Mouse (Mus musculus) forebrain, embryonic 10.5 days (tissue): ENCODE results near the gene Rbp1. TPM values are rescaled to one million over a fixed set of nuclear protein-coding genes. Genes with fewer than 3 reads are reported as not detected.

Experiments
- DNase-seq: peaks from one replicate; pipeline ENCODE4 v3.0.0-alpha.2; 2017; ENCODE audit warnings: low spot score; ENCODE audit errors: extremely low spot score
- H3K27ac ChIP-seq: fragments of 300-500 bp; sonication (generic); 2 replicates; pipeline ENCODE4 v1.5.1; 2016; ENCODE audit warnings: mild to moderate bottlenecking
- H3K27me3 ChIP-seq: fragments of 300-500 bp; sonication (generic); 2 replicates; pipeline ENCODE4 v1.6.1; 2016; ENCODE audit warnings: mild to moderate bottlenecking; ENCODE audit not compliant: poor library complexity, severe bottlenecking
- H3K36me3 ChIP-seq: fragments of 300-500 bp; sonication (generic); replicated peaks from 2 replicates; pipeline ENCODE4 v1.6.1; 2016; ENCODE audit warnings: mild to moderate bottlenecking, moderate library complexity
- H3K4me1 ChIP-seq: fragments of 300-500 bp; sonication (generic); 2 replicates; pipeline ENCODE4 v1.6.1; 2016
- H3K4me3 ChIP-seq: fragments of 300-500 bp; sonication (generic); 2 replicates; pipeline ENCODE4 v1.5.1; 2016; ENCODE audit warnings: mild to moderate bottlenecking, moderate library complexity
- H3K9me3 ChIP-seq: fragments of 300-500 bp; sonication (generic); 2 replicates; pipeline ENCODE4 v1.6.1; 2016; ENCODE audit warnings: mild to moderate bottlenecking, moderate library complexity
- WGBS: fragments of 180-500 bp; shearing (Covaris S2); methylation state at CpG from one replicate; pipeline ENCODE4 v1.1.7; 2016; 5-methylcytosine and 5-hydroxymethylcytosine counted together
- polyA plus RNA-seq: library from polyadenylated mRNA; unstranded; fragments of >200 nt; fragmentation: Nextera tagmentation; extraction: Ambion mirVana; gene quantifications from 2 replicates; pipeline ENCODE4 v1.2.1, GENCODE M21; 2016

Gene Rbp1
- polyA plus RNA-seq: 27.9 and 30.4 TPM in 2 replicates

GRCm38 (mm10) chr9:98422656-98423055, at the start of gene Rbp1:
TSS of gene Rbp1 (plus strand) at chr9:98422961.
- peaks cover 89% of the 10 kb centered on the region for H3K27me3 ChIP-seq
- no peaks in the 10 kb centered on the region for H3K9me3 ChIP-seq
- no peak within 1 kb of the TSS for H3K27ac ChIP-seq
- H3K4me3 ChIP-seq: no peak within 1 kb of the TSS
- peaks cover 55% of the 10 kb centered on the region for H3K4me1 ChIP-seq
- no peaks in the 10 kb centered on the region for H3K36me3 ChIP-seq
- WGBS: 85% methylated on average over 5 of the region's 5 CpGs
- DNase-seq: no peak

DNA sequence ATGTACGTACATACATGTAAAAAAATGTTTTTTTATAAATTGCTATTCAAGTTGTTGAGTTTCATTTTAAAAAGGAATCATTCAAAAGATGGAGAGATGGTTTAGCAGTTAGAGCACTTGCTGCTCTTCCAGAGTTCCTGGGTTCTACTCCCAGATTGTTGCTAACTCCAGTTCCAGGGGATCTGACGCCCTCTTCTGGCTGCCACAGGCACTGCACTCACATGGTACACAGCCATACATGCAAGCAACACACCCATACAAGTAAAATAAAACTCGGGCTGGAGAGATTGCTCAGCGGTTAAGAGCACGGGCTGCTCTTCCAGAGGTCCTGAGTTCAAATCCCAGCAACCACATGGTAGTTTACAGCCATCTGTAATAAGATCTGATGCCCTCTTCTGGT, 49.4 kb upstream of the Rbp1 start:
- Histone ChIP-seq H3K27ac (no peak overlapping the region), H3K4me3 (no peak overlapping the region), H3K36me3 (no peaks in the 10 kb centered on the region), H3K4me1 (peaks cover 22% of the 10 kb centered on the region), H3K9me3 (no peaks in the 10 kb centered on the region), H3K27me3 (no peaks in the 10 kb centered on the region)
- WGBS: 89% methylated on average over 5 of the region's 5 CpGs
- DNase-seq: no peak

- Histone ChIP-seq H3K36me3 (no peaks in the 10 kb centered on the region), H3K27me3 (no peaks in the 10 kb centered on the region), H3K4me3 (no peak overlapping the region), H3K27ac (no peak overlapping the region), H3K9me3 (no peaks in the 10 kb centered on the region), H3K4me1 (peaks cover 24% of the 10 kb centered on the region)
- WGBS: 85% methylated on average over 11 of the region's 11 CpGs
- no peak for DNase-seq
Observed at GRCm38 (mm10) chr9:98374897-98375296, 47.9 kb upstream of the Rbp1 start.

- 41% methylated on average over 5 of the region's 5 CpGs for WGBS
- H3K4me3 ChIP-seq: no peak overlapping the region
Observed at GRCm38 (mm10) chr9:98375329-98376170, 47.2 kb upstream of the Rbp1 start.

DNA sequence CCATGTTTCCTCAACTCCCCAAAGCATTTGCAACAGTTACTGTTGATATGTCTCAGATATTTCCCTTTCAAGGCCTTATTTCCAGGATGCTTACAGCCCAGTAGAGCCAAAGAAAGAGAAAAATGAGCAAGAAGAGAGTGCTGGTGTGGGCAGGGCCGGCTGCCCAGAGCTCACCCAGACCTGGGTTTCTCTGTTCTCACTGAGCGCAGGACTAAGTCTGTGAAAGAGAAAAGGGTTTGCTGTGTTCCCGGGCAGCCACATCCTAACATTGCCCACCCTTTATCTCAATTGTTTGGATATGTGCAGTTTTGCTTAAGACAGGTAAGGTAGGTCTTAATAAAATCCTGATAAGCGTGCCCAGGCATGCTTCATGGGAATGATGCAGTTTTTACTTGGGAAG, 43.0 kb upstream of the Rbp1 start:
- no peak for DNase-seq
- H3K4me1 ChIP-seq: peaks cover 21% of the 10 kb centered on the region

More at GRCm38 (mm10) chr9:98375329-98376170, 47.2 kb upstream of the Rbp1 start:
- Histone ChIP-seq H3K4me1 (peaks cover 21% of the 10 kb centered on the region), H3K36me3 (no peaks in the 10 kb centered on the region), H3K9me3 (no peaks in the 10 kb centered on the region), H3K27ac (no peak overlapping the region; the same call in 1 of the 2 replicates), H3K27me3 (no peaks in the 10 kb centered on the region)
- no peak for DNase-seq

DNA sequence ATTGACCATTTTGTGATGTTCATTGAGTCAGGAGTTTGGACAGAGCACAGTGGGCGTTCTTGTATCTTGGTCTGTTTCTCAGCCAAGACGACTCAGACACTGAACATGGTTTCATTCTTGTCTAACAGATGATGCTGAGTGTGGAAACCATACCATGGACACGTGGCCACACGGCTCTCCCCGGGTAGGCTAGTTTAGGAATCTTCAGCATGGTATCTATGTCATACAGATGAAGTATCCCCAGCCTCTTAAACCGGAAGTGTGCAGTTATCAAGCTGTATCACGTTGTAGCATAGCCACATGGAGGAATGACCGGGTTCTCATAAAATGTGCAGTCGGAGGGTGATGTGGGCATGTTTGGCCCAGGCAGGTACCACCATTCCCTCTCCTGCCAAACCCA, 42.2 kb upstream of the Rbp1 start:
- no peak for DNase-seq
- Histone ChIP-seq H3K27ac (no peak overlapping the region), H3K4me1 (peaks cover 15% of the 10 kb centered on the region), H3K4me3 (no peak overlapping the region), H3K36me3 (no peaks in the 10 kb centered on the region), H3K9me3 (no peaks in the 10 kb centered on the region), H3K27me3 (no peaks in the 10 kb centered on the region)
- WGBS: 93% methylated on average over 9 of the region's 9 CpGs

More for the DNA sequence above, 43.0 kb upstream of the Rbp1 start:
- Histone ChIP-seq H3K27me3 (no peaks in the 10 kb centered on the region), H3K9me3 (no peaks in the 10 kb centered on the region), H3K36me3 (no peaks in the 10 kb centered on the region), H3K4me3 (no peak overlapping the region), H3K27ac (no peak overlapping the region)
- WGBS: 69% methylated on average over 4 of the region's 4 CpGs

GRCm38 (mm10) chr9:98387741-98388632, 34.8 kb upstream of the Rbp1 start:
- Histone ChIP-seq H3K4me3 (no peak overlapping the region), H3K36me3 (no peaks in the 10 kb centered on the region), H3K4me1 (no peaks in the 10 kb centered on the region), H3K27ac (no peak overlapping the region), H3K9me3 (no peaks in the 10 kb centered on the region), H3K27me3 (no peaks in the 10 kb centered on the region)
- WGBS: 83% methylated on average over 10 of the region's 10 CpGs
- DNase-seq: no peak

DNA sequence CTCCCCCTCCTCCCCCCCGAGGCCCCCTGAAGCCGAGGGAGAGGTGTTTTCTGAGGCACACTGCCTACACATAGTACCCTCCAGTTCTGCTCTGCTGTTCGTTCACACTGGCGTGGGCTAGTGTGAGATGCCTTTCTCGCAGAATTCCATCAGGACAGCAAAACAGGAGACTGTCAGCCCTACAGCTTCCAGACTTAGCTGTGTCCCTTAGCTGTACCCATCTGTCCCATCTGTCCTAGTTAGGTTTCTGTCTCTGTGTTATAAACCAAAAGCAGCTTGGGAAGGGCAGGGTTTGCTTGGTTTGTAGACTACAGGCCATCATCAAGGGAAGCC, 34.2 kb upstream of the Rbp1 start:
- H3K27ac ChIP-seq: no peak overlapping the region
- no peak for DNase-seq
- no peak overlapping the region for H3K4me3 ChIP-seq
- H3K4me1 ChIP-seq: 0 out of 2 replicates have a peak, but pooled peaks cover 2% of the 10 kb centered on the region
- H3K27me3 ChIP-seq: no peaks in the 10 kb centered on the region
- H3K9me3 ChIP-seq: no peaks in the 10 kb centered on the region
- H3K36me3 ChIP-seq: no peaks in the 10 kb centered on the region
- WGBS: 81% methylated on average over 5 of the region's 5 CpGs

- H3K27me3 ChIP-seq: no peaks in the 10 kb centered on the region
- H3K27ac ChIP-seq: no peak overlapping the region
- WGBS: 83% methylated on average over 4 of the region's 4 CpGs
- no peak for DNase-seq
- H3K4me3 ChIP-seq: no peak overlapping the region
- 0 out of 2 replicates have a peak, but pooled peaks cover 3% of the 10 kb centered on the region for H3K4me1 ChIP-seq
- H3K9me3 ChIP-seq: no peaks in the 10 kb centered on the region
- H3K36me3 ChIP-seq: no peaks in the 10 kb centered on the region
Observed at GRCm38 (mm10) chr9:98393496-98393895, 29.3 kb upstream of the Rbp1 start.

- no peaks in the 10 kb centered on the region for H3K9me3 ChIP-seq
- no peaks in the 10 kb centered on the region for H3K36me3 ChIP-seq
- 0 out of 2 replicates have a peak, but pooled peaks cover 3% of the 10 kb centered on the region for H3K4me1 ChIP-seq
- no peaks in the 10 kb centered on the region for H3K27me3 ChIP-seq
- no peak overlapping the region for H3K27ac ChIP-seq
- DNase-seq: no peak
- WGBS: 91% methylated on average over 6 of the region's 6 CpGs
- H3K4me3 ChIP-seq: no peak overlapping the region
Observed at GRCm38 (mm10) chr9:98397211-98397610, 25.6 kb upstream of the Rbp1 start.

- 0 out of 2 replicates have a peak, but pooled peaks cover 3% of the 10 kb centered on the region for H3K4me1 ChIP-seq
- no peak for DNase-seq
- no peak overlapping the region for H3K4me3 ChIP-seq
- no peaks in the 10 kb centered on the region for H3K36me3 ChIP-seq
- H3K27me3 ChIP-seq: no peaks in the 10 kb centered on the region
- 95% methylated on average over 3 of the region's 3 CpGs for WGBS
- no peaks in the 10 kb centered on the region for H3K9me3 ChIP-seq
- H3K27ac ChIP-seq: no peak overlapping the region
Observed at GRCm38 (mm10) chr9:98397866-98398265, 24.9 kb upstream of the Rbp1 start.

- Histone ChIP-seq H3K4me1 (no peaks in the 10 kb centered on the region), H3K9me3 (no peaks in the 10 kb centered on the region), H3K36me3 (no peaks in the 10 kb centered on the region), H3K27ac (no peak overlapping the region), H3K4me3 (no peak overlapping the region), H3K27me3 (no peaks in the 10 kb centered on the region)
- WGBS: 78% methylated on average over 13 of the region's 13 CpGs
- DNase-seq: no peak
Observed at GRCm38 (mm10) chr9:98400185-98400894, 22.4 kb upstream of the Rbp1 start.
